8 mouse cellular contexts compared by ENCODE assay signal in genomic region chr4:134401856-134402570, GRCm38 (mm10). TPM values are rescaled to one million over a fixed set of nuclear protein-coding genes. Genes with fewer than 3 reads are reported as not detected.
DNase-seq lines count a peak whose midpoint lies in the region; ATAC-seq and TF ChIP-seq lines count a peak whose summit lies in the region.
"Had no signal": no experiment of that assay in that cellular context is flagged by ENCODE, and none has a peak within 500 bp of the region (broad histone marks: within the 10 kb centered on the region; RNA-seq: fewer than 3 reads in every experiment).

No protein-coding gene starts in this region.

- H3K27ac ChIP-seq in embryonic facial prominence, embryonic 15.5 days (replicated peaks), result peak overlapping the region; percentile 58
- peak overlapping the region; percentile 57 for H3K27ac ChIP-seq in intestine, postnatal 0 days (ENCODE audit: low read depth, low read length)
- peak overlapping the region; percentile 72 for H3K27ac ChIP-seq in neural tube, embryonic 14.5 days (ENCODE audit: low read depth, low read length)

- peak; percentile 12 for DNase-seq in lung, postnatal 36 days
- DNase-seq in lung, postnatal 10 days, result no peak
- no peak for DNase-seq in frontal cortex, postnatal 10 days (ENCODE audit: low spot score in 2 of 2)
- no peak for DNase-seq in layer of hippocampus, adult 9-11 months

- peak overlapping the region; percentile 39; the same call in 1 of the 2 replicates for H3K4me3 ChIP-seq in embryonic facial prominence, embryonic 15.5 days (replicated peaks)
- H3K4me3 ChIP-seq in intestine, postnatal 0 days (ENCODE audit: low read depth, low read length), result peak overlapping the region; percentile 30
- H3K4me3 ChIP-seq in neural tube, embryonic 14.5 days (ENCODE audit: low read depth, low read length), result no peak overlapping the region

- H3K4me1 ChIP-seq in embryonic facial prominence, embryonic 15.5 days, result peaks cover 35% of the 10 kb centered on the region
- peaks cover 6% of the 10 kb centered on the region for H3K4me1 ChIP-seq in intestine, postnatal 0 days (replicated peaks; ENCODE audit: control insufficient read depth, insufficient read depth, low read length)
- H3K4me1 ChIP-seq in neural tube, embryonic 14.5 days (ENCODE audit: control insufficient read depth, insufficient read depth, low read length), result peaks cover 8% of the 10 kb centered on the region; the same call in 1 of the 2 replicates

- H3K9me3 ChIP-seq in embryonic facial prominence, embryonic 15.5 days (replicated peaks), result no peaks in the 10 kb centered on the region
- no peaks in the 10 kb centered on the region for H3K9me3 ChIP-seq in intestine, postnatal 0 days (ENCODE audit: control insufficient read depth)
- H3K9me3 ChIP-seq in neural tube, embryonic 14.5 days (ENCODE audit: control insufficient read depth, low read length), result no peaks in the 10 kb centered on the region

- no peak for TF ChIP-seq CTCF in intestine, postnatal 0 days (IDR thresholded peaks at IDR 0.05; ENCODE audit: low read depth)

- H3K4me2 ChIP-seq in embryonic facial prominence, embryonic 15.5 days (replicated peaks), result peak overlapping the region; percentile 82
- H3K4me2 ChIP-seq in intestine, postnatal 0 days (replicated peaks; ENCODE audit: low read depth), result peak overlapping the region; percentile 64
- H3K4me2 ChIP-seq in neural tube, embryonic 14.5 days (ENCODE audit: low read depth, low read length), result peak overlapping the region; percentile 54; the same call in 1 of the 2 replicates

- peak; percentile 49; the same call in 1 of the 2 replicates for ATAC-seq in embryonic facial prominence, embryonic 15.5 days (ENCODE audit: insufficient number of reproducible peaks, low FRiP score, low TSS enrichment, low read depth)
- ATAC-seq in intestine, postnatal 0 days, result peak; percentile 55; the same call in 1 of the 2 replicates
- peak; percentile 19; the same call in 1 of the 2 replicates for ATAC-seq in neural tube, embryonic 14.5 days (ENCODE audit: low read depth)

- H3K9ac ChIP-seq in embryonic facial prominence, embryonic 15.5 days, result no peak overlapping the region
- 0 out of 2 replicates have a peak overlapping the region, but pooled peaks have one; percentile 26 for H3K9ac ChIP-seq in intestine, postnatal 0 days (ENCODE audit: low read depth, low read length)
- H3K9ac ChIP-seq in neural tube, embryonic 14.5 days (replicated peaks; ENCODE audit: low read depth, low read length), result no peak overlapping the region; the same call in 1 of the 2 replicates

- 51% methylated on average over 16 of the region's 16 CpGs for WGBS in embryonic facial prominence, embryonic 15.5 days
- 32% methylated on average over 16 of the region's 16 CpGs for WGBS in intestine, postnatal 0 days
- WGBS in neural tube, embryonic 14.5 days, result 70% methylated on average over 16 of the region's 16 CpGs

- H3K36me3 ChIP-seq in embryonic facial prominence, embryonic 15.5 days, result 0 out of 2 replicates have a peak, but pooled peaks cover 4% of the 10 kb centered on the region
- H3K36me3 ChIP-seq in intestine, postnatal 0 days (ENCODE audit: control insufficient read depth, insufficient read depth), result peaks cover 21% of the 10 kb centered on the region; the same call in 1 of the 2 replicates
- no peaks in the 10 kb centered on the region for H3K36me3 ChIP-seq in neural tube, embryonic 14.5 days (ENCODE audit: control insufficient read depth, insufficient read depth, low read length)

- no peaks in the 10 kb centered on the region for H3K27me3 ChIP-seq in embryonic facial prominence, embryonic 15.5 days
- H3K27me3 ChIP-seq in intestine, postnatal 0 days (replicated peaks; ENCODE audit: control insufficient read depth, insufficient read depth, low read length), result no peaks in the 10 kb centered on the region
- H3K27me3 ChIP-seq in neural tube, embryonic 14.5 days (ENCODE audit: control insufficient read depth, insufficient read depth, low read length), result no peaks in the 10 kb centered on the region

RNA-seq across cellular contexts. Expression of gene Pafah2, which starts 5.9 kb away (rescaled TPM):
- polyA plus RNA-seq in embryonic facial prominence, embryonic 15.5 days (2015; fragmentation: Nextera tagmentation; extraction: Ambion mirVana), result 15.7 and 17.7 TPM in 2 replicates
- 39.8 and 49.2 TPM in 2 replicates for polyA plus RNA-seq in intestine, postnatal 0 days (2015; fragmentation: Nextera tagmentation; extraction: Ambion mirVana)
- 7.7 and 7.8 TPM in 2 replicates for polyA plus RNA-seq in neural tube, embryonic 14.5 days (2014; fragmentation: Nextera tagmentation; extraction: Ambion mirVana)

RNA-seq across cellular contexts. Expression of gene Extl1, which starts 18.4 kb away (rescaled TPM):
- 4.1 and 4.5 TPM in 2 replicates for polyA plus RNA-seq in embryonic facial prominence, embryonic 15.5 days (2015; fragmentation: Nextera tagmentation; extraction: Ambion mirVana)
- 1.0 and 1.2 TPM in 2 replicates for polyA plus RNA-seq in intestine, postnatal 0 days (2015; fragmentation: Nextera tagmentation; extraction: Ambion mirVana)
- polyA plus RNA-seq in neural tube, embryonic 14.5 days (2014; fragmentation: Nextera tagmentation; extraction: Ambion mirVana), result 0.31 and 0.53 TPM in 2 replicates

RNA-seq across cellular contexts. Expression of gene Slc30a2, which starts 59.0 kb away (rescaled TPM):
- 1.6 and 2.3 TPM in 2 replicates for polyA plus RNA-seq in embryonic facial prominence, embryonic 15.5 days (2015; fragmentation: Nextera tagmentation; extraction: Ambion mirVana)
- polyA plus RNA-seq in intestine, postnatal 0 days (2015; fragmentation: Nextera tagmentation; extraction: Ambion mirVana), result 15.4 and 39.1 TPM in 2 replicates
- 0.10 and 0.16 TPM in 2 replicates for polyA plus RNA-seq in neural tube, embryonic 14.5 days (2014; fragmentation: Nextera tagmentation; extraction: Ambion mirVana)
- polyA plus RNA-seq: neural tube, embryonic 11.5 days had no signal
